Mouse (Mus musculus): ENCODE measurements around the gene Rhof.

- no peak for TF ChIP-seq TAL1 (IDR thresholded peaks at IDR 0.05; ENCODE audit: low read length)
- no peak for TF ChIP-seq GATA1 (IDR thresholded peaks at IDR 0.05; ENCODE audit: low read length)
Measured at GRCm38 (mm10) chr5:123129170-123129757, 3.2 kb downstream of the Rhof start.
